Mouse (Mus musculus) forebrain, postnatal 0 days (tissue): Measurements from ENCODE around the gene Spire2. TPM values are rescaled to one million over a fixed set of nuclear protein-coding genes. Genes with fewer than 3 reads are reported as not detected.

Experiments
- ATAC-seq: fragments of 200-750 bp; cut with Nextera tagmentation; 2 replicates; pipeline ENCODE4 v1.8.0; 2017; ENCODE audit warnings: mild to moderate bottlenecking, moderate library complexity
- DNase-seq: peaks from one replicate; pipeline ENCODE4 v3.0.0-alpha.2; 2015
- H3K27ac ChIP-seq: fragments of 300-500 bp; sonication (generic); 2 replicates; pipeline ENCODE4 v1.5.1; 2014; ENCODE audit warnings: low read depth, mild to moderate bottlenecking, antibody characterized with exemption, low read length, moderate library complexity, mixed read lengths
- H3K27me3 ChIP-seq: fragments of 300-500 bp; sonication (generic); 2 replicates; pipeline ENCODE4 v1.6.1; 2014; ENCODE audit warnings: mild to moderate bottlenecking, low read length, mixed read lengths; ENCODE audit not compliant: insufficient read depth
- H3K36me3 ChIP-seq: fragments of 300-500 bp; sonication (generic); 2 replicates; pipeline ENCODE4 v1.6.1; 2014; ENCODE audit warnings: mild to moderate bottlenecking, moderate library complexity; ENCODE audit not compliant: insufficient read depth
- H3K4me1 ChIP-seq: fragments of 300-500 bp; sonication (generic); 2 replicates; pipeline ENCODE4 v1.6.1; 2014; ENCODE audit warnings: antibody characterized with exemption; ENCODE audit not compliant: insufficient read depth
- H3K4me2 ChIP-seq: fragments of 300-500 bp; sonication (generic); 2 replicates; pipeline ENCODE4 v1.6.1; 2014; ENCODE audit warnings: low read depth, mild to moderate bottlenecking, moderate library complexity
- H3K4me3 ChIP-seq: fragments of 300-500 bp; sonication (generic); 2 replicates; pipeline ENCODE4 v1.5.1; 2014; ENCODE audit warnings: low read depth, low read length, mixed read lengths
- H3K9ac ChIP-seq: fragments of 300-500 bp; sonication (generic); 2 replicates; pipeline ENCODE4 v1.6.1; 2014; ENCODE audit warnings: mild to moderate bottlenecking
- H3K9me3 ChIP-seq: fragments of 300-500 bp; sonication (generic); 2 replicates; pipeline ENCODE4 v1.6.1; 2016; ENCODE audit warnings: low read length
- CTCF ChIP-seq: sonication (generic); IDR thresholded peaks from 2 replicates; pipeline ENCODE4 v1.5.1; 2016; ENCODE audit warnings: antibody characterized with exemption, control low read depth, low read depth
- WGBS: fragments of 180-500 bp; shearing (Covaris S2); extraction: QIAGEN DNeasy Blood & Tissue Kit; methylation state at CpG from one replicate; pipeline ENCODE4 v1.1.7; 2014; 5-methylcytosine and 5-hydroxymethylcytosine counted together
- polyA plus RNA-seq: library from polyadenylated mRNA; unstranded; fragments of >200 nt; fragmentation: Nextera tagmentation; extraction: Ambion mirVana; gene quantifications from 2 replicates; pipeline ENCODE4 v1.2.1, GENCODE M21; 2015
- total RNA-seq: library from RNA; depleted of rRNA; stranded (reverse); fragments of >200 nt; gene quantifications from 2 replicates; pipeline ENCODE4 v1.2.3, GENCODE M21; 2014

Spire2 gene
- total and polyA plus RNA-seq, 2 experiments from 2014 or later: 24.2 to 37.0 TPM

DNA sequence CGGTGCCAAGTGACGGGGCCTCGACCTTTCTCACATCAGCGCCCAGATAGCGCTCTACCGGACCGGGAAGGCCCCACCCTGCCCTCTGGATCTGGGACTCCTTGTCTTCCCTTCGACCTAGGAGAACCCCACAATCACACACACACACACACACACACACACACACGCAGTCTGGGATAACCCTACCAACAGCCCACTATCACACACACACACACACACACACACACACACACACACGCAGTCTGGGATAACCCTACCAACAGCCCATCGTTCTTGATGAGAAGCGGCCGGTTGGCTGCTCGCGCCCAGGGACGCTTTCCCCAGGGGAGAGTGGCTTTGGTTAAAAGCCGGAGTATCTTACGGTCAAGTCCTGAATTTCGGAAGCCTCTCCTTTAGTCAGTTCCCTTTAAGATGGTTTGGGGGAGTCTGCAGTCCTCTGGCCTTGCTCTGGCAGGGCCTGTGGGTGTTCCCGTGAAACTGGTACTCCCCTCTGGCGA lies 626 bp downstream of the Spire2 start:
- Histone ChIP-seq H3K9ac (peak overlapping the region; percentile 70), H3K4me3 (peak overlapping the region; percentile 81), H3K27me3 (no peaks in the 10 kb centered on the region), H3K4me2 (peak overlapping the region; percentile 65), H3K36me3 (no peaks in the 10 kb centered on the region), H3K27ac (peak overlapping the region; percentile 90), H3K9me3 (no peaks in the 10 kb centered on the region), H3K4me1 (peaks cover 8% of the 10 kb centered on the region)
- ATAC-seq (peak; percentile 54), DNase-seq (peak; percentile 60)
- no peak for TF ChIP-seq CTCF
- 2% methylated on average over 21 of the region's 21 CpGs for WGBS

DNA sequence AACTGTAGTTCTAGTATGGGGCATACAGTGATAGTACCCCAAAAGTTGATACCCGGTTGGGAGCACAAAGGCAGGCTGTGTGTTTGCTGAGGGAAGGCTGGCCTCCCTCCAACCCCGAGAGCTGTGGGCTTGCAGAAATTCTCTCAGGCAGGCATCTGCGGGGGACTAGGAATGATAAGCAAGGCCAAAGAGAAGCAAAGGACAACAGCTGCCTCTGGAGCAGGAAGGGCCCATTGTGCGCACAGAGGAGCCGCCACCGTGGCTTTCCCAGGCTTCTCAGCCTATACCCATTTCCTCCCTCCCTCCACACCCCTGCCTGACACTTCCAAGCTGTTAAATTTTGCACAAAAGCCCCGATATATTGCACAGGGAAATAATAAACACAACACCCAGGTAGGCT lies 1.4 kb downstream of the Spire2 start:
- H3K4me2 ChIP-seq: peak overlapping the region; percentile 65
- H3K4me1 ChIP-seq: peaks cover 8% of the 10 kb centered on the region
- no peaks in the 10 kb centered on the region for H3K27me3 ChIP-seq
- H3K9me3 ChIP-seq: no peaks in the 10 kb centered on the region
- peak overlapping the region; percentile 70 for H3K9ac ChIP-seq
- H3K36me3 ChIP-seq: no peaks in the 10 kb centered on the region
- H3K4me3 ChIP-seq: peak overlapping the region; percentile 81
- DNase-seq (peak; percentile 30), ATAC-seq (no peak)
- WGBS: 2% methylated on average over 7 of the region's 7 CpGs
- TF ChIP-seq CTCF: no peak
- H3K27ac ChIP-seq: peak overlapping the region; percentile 57

DNA sequence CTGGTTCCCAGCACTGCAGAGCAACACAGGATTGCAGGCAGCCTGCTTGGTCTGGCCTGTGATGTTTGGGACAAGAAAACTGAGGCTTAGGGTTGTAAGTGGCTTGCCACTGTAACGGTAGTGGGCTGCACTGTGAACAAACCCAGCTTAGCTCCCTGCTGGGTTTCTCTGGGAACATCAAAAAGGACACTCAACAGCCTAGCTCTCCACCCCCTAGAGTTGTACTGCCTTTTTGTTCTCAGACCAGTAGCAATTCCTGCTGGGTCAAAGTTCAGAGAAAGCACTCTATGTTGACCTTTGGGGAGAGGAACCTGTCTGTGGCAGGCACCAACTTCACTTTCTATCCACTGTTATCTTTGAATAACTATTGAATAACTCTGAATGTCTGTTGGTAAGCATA lies 2.0 kb downstream of the Spire2 start:
- WGBS: 0% methylated on average over 1 of the region's 1 CpGs
- no peak for TF ChIP-seq CTCF
- Histone ChIP-seq H3K4me2 (peak overlapping the region; percentile 65), H3K36me3 (no peaks in the 10 kb centered on the region), H3K4me3 (peak overlapping the region; percentile 81), H3K9me3 (no peaks in the 10 kb centered on the region), H3K9ac (peak overlapping the region; percentile 70; the same call in 1 of the 2 replicates), H3K27me3 (no peaks in the 10 kb centered on the region), H3K4me1 (peaks cover 8% of the 10 kb centered on the region), H3K27ac (peak overlapping the region; percentile 57)
- DNase-seq: no peak
- no peak for ATAC-seq

DNA sequence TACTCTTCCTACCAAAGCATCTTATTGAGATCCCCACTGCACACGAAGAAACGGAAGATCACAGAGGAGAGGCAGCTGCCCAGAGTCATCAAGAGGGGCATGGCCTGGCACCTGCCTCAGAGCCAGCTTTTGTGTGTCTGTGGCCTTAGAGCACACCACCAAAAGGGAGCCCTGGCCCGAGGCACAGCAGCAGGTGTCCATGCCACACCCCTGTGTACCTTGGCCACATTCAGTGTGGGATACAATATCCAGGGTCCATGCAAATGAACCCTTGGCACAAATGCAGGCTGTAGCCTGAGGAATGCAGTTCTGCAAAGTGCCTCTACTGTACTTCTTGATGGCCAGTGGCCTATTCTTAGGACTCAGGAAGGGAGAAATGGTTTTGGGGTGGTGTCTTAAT lies 5.0 kb downstream of the Spire2 start:
- Histone ChIP-seq H3K27ac (no peak overlapping the region), H3K4me1 (peaks cover 8% of the 10 kb centered on the region), H3K9me3 (no peaks in the 10 kb centered on the region), H3K9ac (no peak overlapping the region), H3K27me3 (no peaks in the 10 kb centered on the region), H3K36me3 (no peaks in the 10 kb centered on the region), H3K4me2 (no peak overlapping the region), H3K4me3 (no peak overlapping the region)
- 78% methylated on average over 3 of the region's 3 CpGs for WGBS
- ATAC-seq (no peak), DNase-seq (no peak)
- TF ChIP-seq CTCF: no peak

DNA sequence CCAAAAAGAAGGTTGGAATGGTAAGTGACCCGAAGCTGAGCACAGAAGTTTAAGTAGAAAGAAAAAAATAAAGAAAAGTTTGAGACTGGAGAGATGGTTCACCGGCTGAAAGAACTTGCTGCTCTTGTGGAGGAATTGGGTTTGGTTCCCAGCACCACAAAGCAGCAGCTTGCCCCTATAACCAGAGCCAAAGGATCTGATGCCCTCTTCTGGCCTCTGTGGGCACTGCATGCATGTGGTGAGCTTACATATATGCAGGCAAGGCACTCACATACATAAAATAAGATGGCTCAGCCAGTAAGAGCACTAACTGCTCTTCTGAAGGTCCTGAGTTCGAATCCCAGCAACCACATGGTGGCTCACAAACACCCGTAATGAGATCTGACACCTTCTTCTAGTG lies 7.6 kb downstream of the Spire2 start:
- Histone ChIP-seq H3K4me3 (no peak overlapping the region), H3K36me3 (no peaks in the 10 kb centered on the region), H3K9ac (no peak overlapping the region), H3K27ac (no peak overlapping the region), H3K9me3 (no peaks in the 10 kb centered on the region), H3K27me3 (no peaks in the 10 kb centered on the region), H3K4me2 (no peak overlapping the region), H3K4me1 (no peaks in the 10 kb centered on the region)
- 91% methylated on average over 4 of the region's 4 CpGs for WGBS
- ATAC-seq: no peak
- DNase-seq: no peak
- TF ChIP-seq CTCF: peak; percentile 18; the same call in 1 of the 2 replicates

DNA sequence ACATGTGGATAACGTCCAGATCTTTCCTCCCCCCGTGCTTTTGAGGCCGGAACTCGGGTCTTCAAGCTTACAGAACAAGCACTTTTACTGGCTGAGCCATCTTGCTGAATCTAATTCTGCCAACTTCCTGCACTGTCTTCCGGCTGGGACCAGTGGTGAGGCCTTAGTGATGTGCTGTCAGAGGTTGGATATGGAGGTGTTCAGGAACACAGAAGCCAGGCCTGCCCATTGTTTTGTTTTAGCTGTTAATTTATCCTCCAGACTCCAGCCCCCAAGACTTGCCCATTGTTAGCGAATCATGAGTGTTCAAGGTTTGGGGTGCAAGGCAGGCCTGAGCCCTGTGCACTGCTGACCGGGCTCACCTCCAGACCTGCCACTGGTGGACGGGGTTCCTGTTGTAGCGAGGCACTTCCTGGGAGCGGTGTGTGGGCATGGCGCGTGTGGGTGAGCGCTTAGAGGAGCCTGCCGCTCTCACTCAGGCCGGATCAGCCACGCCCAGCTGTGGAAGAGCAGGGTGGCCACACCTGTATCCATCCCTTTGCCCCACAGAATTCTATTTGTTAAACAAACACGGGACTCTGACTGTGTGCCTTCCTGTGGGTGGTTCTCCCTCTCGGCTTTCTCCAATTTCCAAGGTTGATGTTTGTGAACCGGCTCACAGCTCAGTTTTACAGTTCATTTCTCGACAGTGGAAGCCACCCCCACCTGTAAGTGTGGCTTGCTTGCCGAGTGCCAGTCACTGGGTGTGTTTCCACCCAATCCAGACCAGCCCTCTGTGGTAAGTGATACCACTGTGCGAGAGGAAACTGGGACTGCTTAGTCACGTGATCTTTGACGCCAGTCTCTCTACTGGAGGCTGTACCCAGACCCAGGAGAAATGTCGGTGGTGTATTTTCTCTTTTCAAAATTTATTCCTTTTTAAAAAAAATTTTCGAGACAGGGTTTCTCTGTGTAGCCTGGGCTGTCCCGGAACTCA lies 8.8 kb downstream of the Spire2 start:
- no peak overlapping the region for H3K9ac ChIP-seq
- H3K4me2 ChIP-seq: no peak overlapping the region
- ATAC-seq (no peak), DNase-seq (no peak)
- no peaks in the 10 kb centered on the region for H3K4me1 ChIP-seq
- no peak for TF ChIP-seq CTCF
- WGBS: 93% methylated on average over 27 of the region's 27 CpGs
- H3K4me3 ChIP-seq: no peak overlapping the region
- no peaks in the 10 kb centered on the region for H3K9me3 ChIP-seq
- H3K36me3 ChIP-seq: no peaks in the 10 kb centered on the region
- no peak overlapping the region for H3K27ac ChIP-seq
- no peaks in the 10 kb centered on the region for H3K27me3 ChIP-seq

DNA sequence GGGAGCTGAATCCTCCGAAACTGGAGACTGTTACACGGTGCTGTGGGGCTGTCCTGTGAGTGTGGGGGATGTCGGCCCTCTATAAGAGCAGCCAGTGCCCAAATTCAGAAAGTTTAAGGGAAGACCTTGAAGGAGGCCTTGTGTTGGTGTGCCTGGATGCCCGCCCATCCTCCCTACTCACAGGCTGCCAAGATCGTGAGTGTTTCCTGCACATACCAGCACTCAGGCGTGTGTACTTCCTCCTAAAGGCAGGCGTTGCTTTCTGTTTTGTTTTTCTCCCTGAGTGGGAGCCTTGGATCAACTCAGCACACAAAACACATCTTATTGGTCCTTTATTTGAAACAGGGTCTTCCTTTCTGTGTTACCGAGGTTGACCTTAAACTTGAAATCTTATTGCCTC lies 9.7 kb downstream of the Spire2 start:
- DNase-seq (no peak), ATAC-seq (no peak)
- Histone ChIP-seq H3K4me3 (no peak overlapping the region), H3K36me3 (no peaks in the 10 kb centered on the region), H3K27ac (no peak overlapping the region), H3K4me1 (no peaks in the 10 kb centered on the region), H3K27me3 (no peaks in the 10 kb centered on the region), H3K9me3 (no peaks in the 10 kb centered on the region), H3K9ac (no peak overlapping the region), H3K4me2 (no peak overlapping the region)
- no peak for TF ChIP-seq CTCF
- 76% methylated on average over 8 of the region's 8 CpGs for WGBS
